Mouse (Mus musculus) brain, embryonic 14.5 days (tissue): ENCODE results near the gene Soat1. TPM values are rescaled to one million over a fixed set of nuclear protein-coding genes. Genes with fewer than 3 reads are reported as not detected.
"Not testable (repeated sequence)": the region's sequence is repeated elsewhere in the genome, so short reads cannot be mapped to it uniquely, and the experiment has no call there.

Experiments
- DNase-seq: peaks from one replicate; pipeline ENCODE4 v3.0.0-alpha.2; 2011; ENCODE audit warnings: low read depth
- CTCF ChIP-seq: fragments of 200-500 bp; IDR thresholded peaks from 2 replicates; pipeline ENCODE4 v1.5.1; 2012; ENCODE audit warnings: inconsistent platforms, mild to moderate bottlenecking, moderate library complexity, borderline replicate concordance; ENCODE audit not compliant: insufficient read depth, insufficient read length; ENCODE audit errors: extremely low read depth
- POLR2A ChIP-seq: fragments of 200-500 bp; IDR thresholded peaks from 2 replicates; pipeline ENCODE4 v1.6.1; 2012; ENCODE audit warnings: mild to moderate bottlenecking, inconsistent platforms, borderline replicate concordance; ENCODE audit not compliant: poor library complexity, insufficient read depth, insufficient read length, severe bottlenecking; ENCODE audit errors: extremely low read depth
- polyA plus RNA-seq: library from polyadenylated mRNA; depleted of rRNA; stranded (reverse); fragments of >200 nt; gene quantifications from 2 replicates; pipeline ENCODE4 v1.2.3, GENCODE M21; 2012; rRNA removed

Gene Soat1
- polyA plus RNA-seq, 1 experiment: 13.0 TPM

- DNase-seq: peak; percentile 92
- TF ChIP-seq CTCF (peak; percentile 17; the same call in 1 of the 2 replicates), POLR2A (peak; percentile 31; the same call in 1 of the 2 replicates)
Measured at GRCm38 (mm10) chr1:156420671-156421297, 53.3 kb downstream of the Soat1 start, which contains the start of gene Axdnd1. Gene Axdnd1, minus strand, starts transcription at chr1:156421159.

GRCm38 (mm10) chr1:156418170-156418569, 56.0 kb downstream of the Soat1 start:
- TF ChIP-seq POLR2A (no peak), CTCF (peak; percentile 21; the same call in 1 of the 2 replicates)
- peak; percentile 38 for DNase-seq

GRCm38 (mm10) chr1:156408521-156408920, 65.6 kb downstream of the Soat1 start:
- no peak for DNase-seq
- TF ChIP-seq CTCF (no peak), POLR2A (no peak)

GRCm38 (mm10) chr1:156408004-156408403, 66.1 kb downstream of the Soat1 start:
- TF ChIP-seq CTCF: no peak
- TF ChIP-seq POLR2A: no peak
- DNase-seq: no peak

GRCm38 (mm10) chr1:156403251-156403650, 70.9 kb downstream of the Soat1 start:
- TF ChIP-seq POLR2A: no peak
- no peak for TF ChIP-seq CTCF
- no peak for DNase-seq

GRCm38 (mm10) chr1:156402491-156402890, 71.6 kb downstream of the Soat1 start:
- no peak for DNase-seq
- TF ChIP-seq CTCF (no peak), POLR2A (no peak)

- DNase-seq: not testable (repeated sequence)
Measured at GRCm38 (mm10) chr1:156400159-156400558, 74.0 kb downstream of the Soat1 start.

- TF ChIP-seq POLR2A (no peak), CTCF (no peak)
- DNase-seq: no peak
Measured at GRCm38 (mm10) chr1:156393148-156393547, 81.0 kb downstream of the Soat1 start.

GRCm38 (mm10) chr1:156386880-156387279, 87.3 kb downstream of the Soat1 start:
- TF ChIP-seq CTCF (no peak), POLR2A (no peak)
- no peak for DNase-seq

- TF ChIP-seq CTCF (no peak), POLR2A (no peak)
- DNase-seq: no peak
Measured at GRCm38 (mm10) chr1:156386232-156386631, 87.9 kb downstream of the Soat1 start.

- DNase-seq: no peak
- TF ChIP-seq POLR2A (no peak), CTCF (no peak)
Measured at GRCm38 (mm10) chr1:156381217-156381616, 92.9 kb downstream of the Soat1 start.

Other genes starting within 250 kb of the Soat1 start
- 0.91 and 1.1 TPM in 2 replicates for gene Tdrd5, start 170.7 kb downstream of the Soat1 start, polyA plus RNA-seq
- gene Nphs2, start 163.6 kb downstream of the Soat1 start, polyA plus RNA-seq: 0.05 TPM in 2 replicates
- gene Gm2000, start 108.3 kb downstream of the Soat1 start, polyA plus RNA-seq: 46.3 and 64.0 TPM in 2 replicates
- gene Axdnd1, start 53.2 kb downstream of the Soat1 start, polyA plus RNA-seq: 0.15 and 0.19 TPM in 2 replicates
- gene Gm10031, start 49.7 kb upstream of the Soat1 start, polyA plus RNA-seq: 11.0 and 13.7 TPM in 2 replicates
- gene Abl2, start 84.5 kb upstream of the Soat1 start, polyA plus RNA-seq: 12.7 and 22.1 TPM in 2 replicates
- 2.7 and 3.0 TPM in 2 replicates for gene Tor3a, start 200.0 kb upstream of the Soat1 start, polyA plus RNA-seq
- gene Fam20b, start 244.8 kb upstream of the Soat1 start, polyA plus RNA-seq: 31.1 and 44.4 TPM in 2 replicates